Mouse (Mus musculus): Measurements from ENCODE around the gene 3830406C13Rik. TPM values are rescaled to one million over a fixed set of nuclear protein-coding genes. Genes with fewer than 3 reads are reported as not detected.
A peak's percentile ranks its signal among the peaks of the same experiment; 100 is the strongest.

Gene 3830406C13Rik
- polyA plus RNA-seq, 1 experiment from 2014 or later: 46.1 TPM

GRCm38 (mm10) chr14:12346011-12346864, 62.3 kb downstream of the 3830406C13Rik start:
- Histone ChIP-seq H3K27ac (ENCODE audit: low read length) (no peak overlapping the region), H3K4me3 (ENCODE audit: low read length) (peak overlapping the region; percentile 18), H3K9me3 (ENCODE audit: control insufficient read depth, low read length) (no peaks in the 10 kb centered on the region), H3K27me3 (replicated peaks; ENCODE audit: control insufficient read depth, insufficient read depth, low read length) (peaks cover 93% of the 10 kb centered on the region), H3K9ac (ENCODE audit: low read depth, low read length) (no peak overlapping the region), H3K4me1 (ENCODE audit: control insufficient read depth, insufficient read depth, low read length) (no peaks in the 10 kb centered on the region; the same call in 1 of the 2 replicates), H3K36me3 (ENCODE audit: control insufficient read depth, insufficient read depth, low read length) (no peaks in the 10 kb centered on the region), H3K4me2 (ENCODE audit: low read depth, low read length) (peak overlapping the region; percentile 25; the same call in 1 of the 2 replicates)
- WGBS: under 1% methylated on average over 50 of the region's 50 CpGs
- no peak for ATAC-seq

GRCm38 (mm10) chr14:12346865-12347600, 63.1 kb downstream of the 3830406C13Rik start:
- Histone ChIP-seq H3K9me3 (ENCODE audit: control insufficient read depth, low read length) (no peaks in the 10 kb centered on the region), H3K4me2 (ENCODE audit: low read depth, low read length) (peak overlapping the region; percentile 25; the same call in 1 of the 2 replicates), H3K4me1 (ENCODE audit: control insufficient read depth, insufficient read depth, low read length) (no peaks in the 10 kb centered on the region; the same call in 1 of the 2 replicates), H3K4me3 (ENCODE audit: low read length) (peak overlapping the region; percentile 18; the same call in 1 of the 2 replicates), H3K27me3 (replicated peaks; ENCODE audit: control insufficient read depth, insufficient read depth, low read length) (peaks cover 90% of the 10 kb centered on the region), H3K9ac (ENCODE audit: low read depth, low read length) (no peak overlapping the region), H3K36me3 (ENCODE audit: control insufficient read depth, insufficient read depth, low read length) (no peaks in the 10 kb centered on the region), H3K27ac (ENCODE audit: low read length) (no peak overlapping the region)
- WGBS: 2% methylated on average over 26 of the region's 26 CpGs
- ATAC-seq: no peak

GRCm38 (mm10) chr14:12348089-12348488, 64.1 kb downstream of the 3830406C13Rik start, which contains the start of gene Fezf2:
Gene Fezf2, minus strand, starts transcription at chr14:12348189.
- Histone ChIP-seq H3K4me2 (ENCODE audit: low read depth, low read length) (no peak within 1 kb of the TSS), H3K4me1 (ENCODE audit: control insufficient read depth, insufficient read depth, low read length) (no peaks in the 10 kb centered on the region; the same call in 1 of the 2 replicates), H3K9ac (ENCODE audit: low read depth, low read length) (no peak within 1 kb of the TSS), H3K4me3 (ENCODE audit: low read length) (no peak within 1 kb of the TSS), H3K9me3 (ENCODE audit: control insufficient read depth, low read length) (no peaks in the 10 kb centered on the region), H3K27ac (ENCODE audit: low read length) (no peak within 1 kb of the TSS), H3K27me3 (replicated peaks; ENCODE audit: control insufficient read depth, insufficient read depth, low read length) (peaks cover 80% of the 10 kb centered on the region), H3K36me3 (ENCODE audit: control insufficient read depth, insufficient read depth, low read length) (no peaks in the 10 kb centered on the region)
- WGBS: 2% methylated on average over 2 of the region's 2 CpGs
- no peak for ATAC-seq

GRCm38 (mm10) chr14:12349334-12350090, 65.5 kb downstream of the 3830406C13Rik start:
- no peak for ATAC-seq
- no peak overlapping the region for H3K27ac ChIP-seq (ENCODE audit: low read length)
- whole genome bisulfite sequencing: 11% methylated on average over 15 of the region's 15 CpGs
- H3K9ac ChIP-seq (ENCODE audit: low read depth, low read length): no peak overlapping the region
- no peak overlapping the region for H3K4me2 ChIP-seq (ENCODE audit: low read depth, low read length)
- no peaks in the 10 kb centered on the region for H3K9me3 ChIP-seq (ENCODE audit: control insufficient read depth, low read length)
- H3K36me3 ChIP-seq (ENCODE audit: control insufficient read depth, insufficient read depth, low read length): no peaks in the 10 kb centered on the region
- peaks cover 65% of the 10 kb centered on the region for H3K27me3 ChIP-seq (replicated peaks; ENCODE audit: control insufficient read depth, insufficient read depth, low read length)
- H3K4me3 ChIP-seq (ENCODE audit: low read length): no peak overlapping the region
- no peaks in the 10 kb centered on the region; the same call in 1 of the 2 replicates for H3K4me1 ChIP-seq (ENCODE audit: control insufficient read depth, insufficient read depth, low read length)

- Histone ChIP-seq H3K27me3 (replicated peaks; ENCODE audit: control insufficient read depth, insufficient read depth, low read length) (peaks cover 57% of the 10 kb centered on the region), H3K9me3 (ENCODE audit: control insufficient read depth, low read length) (no peaks in the 10 kb centered on the region), H3K4me2 (ENCODE audit: low read depth, low read length) (no peak overlapping the region), H3K36me3 (ENCODE audit: control insufficient read depth, insufficient read depth, low read length) (no peaks in the 10 kb centered on the region), H3K4me3 (ENCODE audit: low read length) (no peak overlapping the region), H3K27ac (ENCODE audit: low read length) (no peak overlapping the region), H3K9ac (ENCODE audit: low read depth, low read length) (no peak overlapping the region), H3K4me1 (ENCODE audit: control insufficient read depth, insufficient read depth, low read length) (no peaks in the 10 kb centered on the region; the same call in 1 of the 2 replicates)
- ATAC-seq: no peak
- 11% methylated on average over 16 of the region's 16 CpGs for WGBS
Observed at GRCm38 (mm10) chr14:12350271-12350916, 66.4 kb downstream of the 3830406C13Rik start.

Other genes starting within 250 kb of the 3830406C13Rik start
- gene Gm49355, start 197 bp upstream of the 3830406C13Rik start, polyA plus RNA-seq (2015; fragmentation: Nextera tagmentation; extraction: Ambion mirVana): 0.21 and 0.24 TPM in 2 replicates
- not detected in 2 replicates for gene Fezf2, start 64.0 kb downstream of the 3830406C13Rik start, polyA plus RNA-seq (2015; fragmentation: Nextera tagmentation; extraction: Ambion mirVana)